Mouse (Mus musculus): ENCODE measurements around the gene Coro1c. TPM values are rescaled to one million over a fixed set of nuclear protein-coding genes. Genes with fewer than 3 reads are reported as not detected.

The Coro1c gene
- total and polyA plus RNA-seq, 3 experiments = 77.3 to 158 (median 103) TPM

- Histone ChIP-seq H3K27me3 (ENCODE audit: control insufficient read depth in 1 of 2, insufficient read depth in 2 of 2, low read length in 2 of 2) (no peaks in the 10 kb centered on the region), H3K4me3 (ENCODE audit: control insufficient read depth in 1 of 2, insufficient read depth in 1 of 2, low read depth in 2 of 2, low read length in 2 of 2) (no peak overlapping the region), H3K36me3 (ENCODE audit: control insufficient read depth in 1 of 2, insufficient read depth in 2 of 2, low read length in 2 of 2) (no peaks in the 10 kb centered on the region; a peak in 2 of 4 replicates), H3K9me3 (replicated peaks; ENCODE audit: insufficient read depth, low read length) (no peaks in the 10 kb centered on the region), H3K79me2 (ENCODE audit: control insufficient read depth, insufficient read depth, low read length, poor library complexity) (peaks cover 46% of the 10 kb centered on the region), H3K4me1 (ENCODE audit: control insufficient read depth in 1 of 2, insufficient read depth in 2 of 2, low read length in 2 of 2) (no peaks in the 10 kb centered on the region), H3K9ac (ENCODE audit: control insufficient read depth, low read depth, low read length, poor library complexity, severe bottlenecking) (no peak overlapping the region), H3K27ac (ENCODE audit: control insufficient read depth, low read depth, low read length) (no peak overlapping the region)
- DNase-seq (ENCODE audit: low read depth, low spot score) = no peak
- TF ChIP-seq MYB (IDR thresholded peaks at IDR 0.05; ENCODE audit: low read depth, low read length) = no peak
- TF ChIP-seq USF2 (IDR thresholded peaks at IDR 0.05; ENCODE audit: borderline replicate concordance in 1 of 2, insufficient read depth in 1 of 2, low read depth in 1 of 2, low read length in 2 of 2) = no peak
- no peak for TF ChIP-seq POLR2A (IDR thresholded peaks at IDR 0.05; ENCODE audit: control insufficient read depth in 1 of 2, insufficient read depth in 1 of 2, low read depth in 1 of 2, low read length in 2 of 2, poor library complexity in 1 of 2)
- no peak for TF ChIP-seq E2F4 (IDR thresholded peaks at IDR 0.05; ENCODE audit: borderline replicate concordance, low read depth, low read length)
- no peak for TF ChIP-seq MAFK (IDR thresholded peaks at IDR 0.05; ENCODE audit: borderline replicate concordance, low read depth, low read length)
- TF ChIP-seq MYC (IDR thresholded peaks at IDR 0.05; ENCODE audit: low read depth, low read length) = no peak
- no peak for TF ChIP-seq ZNF384 (IDR thresholded peaks at IDR 0.05; ENCODE audit: low read depth, low read length)
- TF ChIP-seq SMC3 (IDR thresholded peaks at IDR 0.05; ENCODE audit: low read depth, low read length) = no peak
These were observed 22.9 kb downstream of the Coro1c start for GRCm38 (mm10) chr5:113885623-113886022.

GRCm38 (mm10) chr5:113884750-113885149 is 23.8 kb downstream of the Coro1c start:
- H3K79me2 ChIP-seq (ENCODE audit: control insufficient read depth, insufficient read depth, low read length, poor library complexity) = peaks cover 38% of the 10 kb centered on the region
- no peaks in the 10 kb centered on the region for H3K4me1 ChIP-seq (ENCODE audit: control insufficient read depth in 1 of 2, insufficient read depth in 2 of 2, low read length in 2 of 2)
- TF ChIP-seq MEF2A (IDR thresholded peaks at IDR 0.05; ENCODE audit: extremely low read depth, insufficient replicate concordance, low read depth, low read length, poor library complexity, severe bottlenecking) (no peak), MYB (IDR thresholded peaks at IDR 0.05; ENCODE audit: low read depth, low read length) (no peak), ELF1 (IDR thresholded peaks at IDR 0.05; ENCODE audit: low read depth, low read length) (no peak), MXI1 (IDR thresholded peaks at IDR 0.05; ENCODE audit: low read depth, low read length) (no peak), CHD2 (IDR thresholded peaks at IDR 0.05; ENCODE audit: low read length) (no peak), RCOR1 (IDR thresholded peaks at IDR 0.05; ENCODE audit: low read depth, low read length) (no peak), HCFC1 (IDR thresholded peaks at IDR 0.05; ENCODE audit: low read depth, low read length) (no peak)
- no peaks in the 10 kb centered on the region; a peak in 2 of 4 replicates for H3K36me3 ChIP-seq (ENCODE audit: control insufficient read depth in 1 of 2, insufficient read depth in 2 of 2, low read length in 2 of 2)
- no peak overlapping the region for H3K27ac ChIP-seq (ENCODE audit: control insufficient read depth, low read depth, low read length)
- no peak overlapping the region for H3K9ac ChIP-seq (ENCODE audit: control insufficient read depth, low read depth, low read length, poor library complexity, severe bottlenecking)
- DNase-seq (ENCODE audit: low read depth, low spot score) = no peak
- H3K4me3 ChIP-seq (ENCODE audit: control insufficient read depth in 1 of 2, insufficient read depth in 1 of 2, low read depth in 2 of 2, low read length in 2 of 2) = no peak overlapping the region
- H3K9me3 ChIP-seq (replicated peaks; ENCODE audit: insufficient read depth, low read length) = no peaks in the 10 kb centered on the region
- no peaks in the 10 kb centered on the region for H3K27me3 ChIP-seq (ENCODE audit: control insufficient read depth in 1 of 2, insufficient read depth in 2 of 2, low read length in 2 of 2)

- no peak for DNase-seq (ENCODE audit: low read depth, low spot score)
- H3K36me3 ChIP-seq (ENCODE audit: control insufficient read depth in 1 of 2, insufficient read depth in 2 of 2, low read length in 2 of 2) = no peaks in the 10 kb centered on the region; a peak in 2 of 4 replicates
- H3K4me3 ChIP-seq (ENCODE audit: control insufficient read depth in 1 of 2, insufficient read depth in 1 of 2, low read depth in 2 of 2, low read length in 2 of 2) = no peak overlapping the region
- H3K9ac ChIP-seq (ENCODE audit: control insufficient read depth, low read depth, low read length, poor library complexity, severe bottlenecking) = no peak overlapping the region
- H3K27ac ChIP-seq (ENCODE audit: control insufficient read depth, low read depth, low read length) = no peak overlapping the region
- H3K27me3 ChIP-seq (ENCODE audit: control insufficient read depth in 1 of 2, insufficient read depth in 2 of 2, low read length in 2 of 2) = no peaks in the 10 kb centered on the region
- H3K9me3 ChIP-seq (replicated peaks; ENCODE audit: insufficient read depth, low read length) = no peaks in the 10 kb centered on the region
- no peaks in the 10 kb centered on the region for H3K4me1 ChIP-seq (ENCODE audit: control insufficient read depth in 1 of 2, insufficient read depth in 2 of 2, low read length in 2 of 2)
- TF ChIP-seq MXI1 (IDR thresholded peaks at IDR 0.05; ENCODE audit: low read depth, low read length) (no peak), TBP (IDR thresholded peaks at IDR 0.05; ENCODE audit: low read depth, low read length) (no peak), EP300 (IDR thresholded peaks at IDR 0.05; ENCODE audit: low read depth in 1 of 2, low read length in 2 of 2) (no peak), TCF12 (IDR thresholded peaks at IDR 0.05; ENCODE audit: low read depth, low read length) (no peak), ETS1 (IDR thresholded peaks at IDR 0.05; ENCODE audit: low read depth, low read length) (no peak), MEF2A (IDR thresholded peaks at IDR 0.05; ENCODE audit: extremely low read depth, insufficient replicate concordance, low read depth, low read length, poor library complexity, severe bottlenecking) (no peak)
- H3K79me2 ChIP-seq (ENCODE audit: control insufficient read depth, insufficient read depth, low read length, poor library complexity) = peaks cover 31% of the 10 kb centered on the region; the same call in 1 of the 2 replicates
These were observed 25.2 kb downstream of the Coro1c start for GRCm38 (mm10) chr5:113883384-113883771.

All from MEL (cell line).